Mouse (Mus musculus) heart, embryonic 14.5 days (tissue): ENCODE results near the gene Ern1. TPM values are rescaled to one million over a fixed set of nuclear protein-coding genes. Genes with fewer than 3 reads are reported as not detected.

Experiments used
- ATAC-seq: fragments of 200-750 bp; cut with Nextera tagmentation; 2 replicates; pipeline ENCODE4 v1.8.0; 2017; ENCODE audit warnings: low read depth, moderate TSS enrichment; ENCODE audit not compliant: insufficient number of reproducible peaks, insufficient read depth, low FRiP score
- H3K27ac ChIP-seq, 2 experiments: fragments of 200-500 bp in 1 of 2; fragments of 300-500 bp in 1 of 2; sonication (generic) in 1 of 2; replicated peaks in 1 of 2; 2 replicates each; pipeline ENCODE4 v1.5.1; 2012 to 2014; ENCODE audit warnings: low read depth in 2 of 2, low read length in 2 of 2, control low read depth in 1 of 2, mild to moderate bottlenecking in 1 of 2, mixed read lengths in 1 of 2; ENCODE audit not compliant: control insufficient read depth in 1 of 2, insufficient read depth in 1 of 2
- H3K27me3 ChIP-seq: fragments of 300-500 bp; sonication (generic); 2 replicates; pipeline ENCODE4 v1.6.1; 2014; ENCODE audit warnings: mild to moderate bottlenecking, low read length, control low read depth; ENCODE audit not compliant: control insufficient read depth, insufficient read depth
- H3K36me3 ChIP-seq: fragments of 300-500 bp; sonication (generic); 2 replicates; pipeline ENCODE4 v1.6.1; 2014; ENCODE audit warnings: mild to moderate bottlenecking, control low read depth, low read length, mixed read lengths; ENCODE audit not compliant: control insufficient read depth, insufficient read depth
- H3K4me1 ChIP-seq, 2 experiments: fragments of 200-500 bp in 1 of 2; fragments of 300-500 bp in 1 of 2; sonication (generic) in 1 of 2; 2 replicates each; pipeline ENCODE4 v1.6.1; 2012 to 2014; ENCODE audit warnings: low read length in 2 of 2, control low read depth in 1 of 2, mixed read lengths in 1 of 2; ENCODE audit not compliant: control insufficient read depth in 2 of 2, insufficient read depth in 2 of 2
- H3K4me2 ChIP-seq: fragments of 300-500 bp; sonication (generic); 2 replicates; pipeline ENCODE4 v1.6.1; 2014; ENCODE audit warnings: mild to moderate bottlenecking, low read length
- H3K4me3 ChIP-seq, 2 experiments: fragments of 200-500 bp in 1 of 2; fragments of 300-500 bp in 1 of 2; sonication (generic) in 1 of 2; 2 replicates each; pipeline ENCODE4 v1.5.1; 2012 to 2014; ENCODE audit warnings: low read length in 2 of 2, mild to moderate bottlenecking in 2 of 2, control low read depth in 1 of 2, low read depth in 1 of 2, moderate library complexity in 1 of 2; ENCODE audit not compliant: control insufficient read depth in 1 of 2, insufficient read depth in 1 of 2
- H3K9ac ChIP-seq: fragments of 300-500 bp; sonication (generic); 2 replicates; pipeline ENCODE4 v1.6.1; 2014; ENCODE audit warnings: mild to moderate bottlenecking, low read length
- H3K9me3 ChIP-seq: fragments of 300-500 bp; sonication (generic); 2 replicates; pipeline ENCODE4 v1.6.1; 2016; ENCODE audit warnings: low read length, control low read depth; ENCODE audit not compliant: control insufficient read depth
- WGBS: fragments of 180-500 bp; shearing (Covaris S2); extraction: QIAGEN DNeasy Blood & Tissue Kit; methylation state at CpG from one replicate; pipeline ENCODE4 v1.1.7; 2014; 5-methylcytosine and 5-hydroxymethylcytosine counted together
- polyA plus RNA-seq: library from polyadenylated mRNA; unstranded; fragments of >200 nt; fragmentation: Nextera tagmentation; extraction: Ambion mirVana; gene quantifications from 2 replicates; pipeline ENCODE4 v1.2.1, GENCODE M21; 2014

Gene Ern1
- polyA plus RNA-seq, 1 experiment from 2014 or later: 4.8 TPM

DNA sequence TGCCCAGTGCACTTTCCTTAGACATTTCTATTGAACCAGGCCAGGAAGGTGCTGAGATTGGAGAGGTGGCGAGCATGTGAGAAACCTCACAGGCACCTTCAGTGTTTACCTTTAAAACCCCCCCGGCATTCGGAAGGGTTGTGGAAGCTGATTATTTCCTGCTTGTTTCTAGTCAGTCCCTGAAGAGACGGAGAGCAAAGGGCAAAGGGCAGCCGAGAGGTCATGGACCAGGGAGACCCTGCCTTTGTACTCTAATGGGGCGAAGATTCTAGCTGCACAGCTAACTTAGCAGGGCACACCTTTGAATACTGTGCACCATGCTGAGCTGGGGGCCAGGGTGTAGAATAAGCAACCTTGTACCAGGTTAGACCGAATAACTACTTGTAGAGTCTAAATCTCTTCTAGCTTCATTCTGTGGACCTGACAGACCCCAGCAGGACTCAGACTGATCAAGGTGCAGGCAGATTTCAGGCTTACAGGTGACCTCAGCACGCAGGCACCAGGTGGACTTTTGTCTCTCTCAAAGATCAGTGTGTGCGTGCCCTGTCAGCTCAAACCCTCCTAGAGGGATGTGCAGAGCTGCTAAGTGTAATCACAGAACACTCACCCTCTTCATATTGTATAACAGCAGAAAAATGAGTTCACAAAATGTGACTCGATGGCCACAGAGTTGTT lies 39.6 kb upstream of the Ern1 start:
- 73% methylated on average over 10 of the region's 10 CpGs for WGBS
- no peaks in the 10 kb centered on the region; a peak in 1 of 4 replicates for H3K4me1 ChIP-seq
- no peak for ATAC-seq
- H3K27ac ChIP-seq: no peak overlapping the region
- H3K4me2 ChIP-seq: no peak overlapping the region
- H3K9me3 ChIP-seq: no peaks in the 10 kb centered on the region
- H3K36me3 ChIP-seq: peaks cover 25% of the 10 kb centered on the region
- no peak overlapping the region for H3K4me3 ChIP-seq
- H3K9ac ChIP-seq: peak overlapping the region; percentile 21; the same call in 1 of the 2 replicates
- H3K27me3 ChIP-seq: no peaks in the 10 kb centered on the region

DNA sequence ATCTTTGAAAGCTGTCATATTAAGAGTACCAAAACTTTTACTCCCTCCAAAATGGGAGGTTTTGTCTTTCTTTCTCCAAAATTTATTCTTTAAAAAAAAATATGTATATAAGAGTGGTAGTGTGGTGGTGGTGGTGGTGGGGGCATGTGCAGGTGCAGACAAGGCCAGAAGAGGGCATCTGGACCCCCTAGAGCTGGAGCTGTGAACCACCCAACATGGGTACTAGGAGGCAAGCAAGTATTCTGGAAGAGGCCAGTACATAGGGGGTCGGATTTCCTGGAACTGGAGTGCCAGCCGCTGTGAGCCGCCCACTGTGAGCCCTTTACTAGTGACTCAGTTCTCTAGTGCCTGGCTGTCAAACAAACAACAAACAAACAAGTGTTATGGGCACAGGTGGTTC lies 34.9 kb upstream of the Ern1 start:
- 72% methylated on average over 3 of the region's 3 CpGs for WGBS
- no peak for ATAC-seq
- H3K36me3 ChIP-seq: peaks cover 21% of the 10 kb centered on the region; the same call in 1 of the 2 replicates
- no peaks in the 10 kb centered on the region for H3K27me3 ChIP-seq
- H3K9ac ChIP-seq: no peak overlapping the region
- no peak overlapping the region for H3K4me2 ChIP-seq
- H3K27ac ChIP-seq: no peak overlapping the region
- peaks cover 6 to 14% of the 10 kb centered on the region in 2 experiments for H3K4me1 ChIP-seq
- no peak overlapping the region for H3K4me3 ChIP-seq
- H3K9me3 ChIP-seq: no peaks in the 10 kb centered on the region

DNA sequence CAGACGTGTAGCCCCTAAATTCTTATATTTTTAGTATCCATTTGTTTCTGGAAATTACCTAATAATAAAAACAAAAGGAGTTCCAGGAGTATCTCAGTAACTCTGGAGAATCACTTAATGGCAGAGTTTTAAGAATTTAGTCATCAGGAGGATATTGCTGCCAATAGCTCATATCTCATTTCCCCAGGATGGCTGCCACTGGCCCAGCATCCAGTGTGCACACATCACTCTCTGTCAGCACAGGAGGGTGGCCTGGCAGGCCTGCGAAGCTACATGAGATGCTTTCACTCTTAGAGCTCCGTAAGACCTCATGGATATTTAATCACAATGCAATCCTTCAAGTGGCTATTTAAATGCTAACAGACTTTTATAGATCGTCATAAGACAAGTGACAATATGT lies 34.0 kb upstream of the Ern1 start:
- no peaks in the 10 kb centered on the region for H3K9me3 ChIP-seq
- H3K4me2 ChIP-seq: no peak overlapping the region
- H3K4me3 ChIP-seq: no peak overlapping the region
- H3K27ac ChIP-seq: 0 out of 4 replicates have a peak overlapping the region, but pooled peaks of 1 of the 2 experiments have one; percentile 9
- H3K27me3 ChIP-seq: no peaks in the 10 kb centered on the region
- WGBS: 54% methylated on average over 4 of the region's 4 CpGs
- no peak for ATAC-seq
- peaks cover 6 to 14% of the 10 kb centered on the region in 2 experiments for H3K4me1 ChIP-seq
- H3K9ac ChIP-seq: no peak overlapping the region
- peaks cover 25% of the 10 kb centered on the region; the same call in 1 of the 2 replicates for H3K36me3 ChIP-seq

DNA sequence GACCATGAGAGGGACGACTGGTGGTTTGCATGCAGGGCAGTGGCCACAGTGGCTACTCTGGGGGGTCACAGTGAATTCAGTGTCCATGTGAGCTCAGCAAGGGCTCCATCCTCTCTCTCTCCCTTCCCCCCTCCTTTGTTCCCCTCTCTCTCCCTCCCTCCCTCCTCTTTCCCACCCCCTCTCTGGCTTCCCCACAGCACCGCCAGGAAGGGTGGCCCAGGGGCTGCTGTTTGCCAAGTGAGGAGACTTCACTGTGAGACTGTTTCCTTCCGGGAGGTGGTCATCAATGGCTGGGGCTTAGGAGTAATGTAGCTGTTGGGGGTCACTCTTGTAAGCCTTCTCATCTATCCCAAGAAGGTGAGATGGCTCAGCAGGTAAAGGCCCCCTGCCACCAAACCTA lies 32.8 kb upstream of the Ern1 start:
- Histone ChIP-seq H3K4me2 (no peak overlapping the region), H3K4me1 (peaks cover 6 to 14% of the 10 kb centered on the region in 2 experiments), H3K9ac (no peak overlapping the region), H3K4me3 (no peak overlapping the region), H3K9me3 (no peaks in the 10 kb centered on the region), H3K27ac (no peak overlapping the region), H3K27me3 (no peaks in the 10 kb centered on the region), H3K36me3 (peaks cover 25% of the 10 kb centered on the region; the same call in 1 of the 2 replicates)
- WGBS: 69% methylated on average over 3 of the region's 3 CpGs
- ATAC-seq: no peak

DNA sequence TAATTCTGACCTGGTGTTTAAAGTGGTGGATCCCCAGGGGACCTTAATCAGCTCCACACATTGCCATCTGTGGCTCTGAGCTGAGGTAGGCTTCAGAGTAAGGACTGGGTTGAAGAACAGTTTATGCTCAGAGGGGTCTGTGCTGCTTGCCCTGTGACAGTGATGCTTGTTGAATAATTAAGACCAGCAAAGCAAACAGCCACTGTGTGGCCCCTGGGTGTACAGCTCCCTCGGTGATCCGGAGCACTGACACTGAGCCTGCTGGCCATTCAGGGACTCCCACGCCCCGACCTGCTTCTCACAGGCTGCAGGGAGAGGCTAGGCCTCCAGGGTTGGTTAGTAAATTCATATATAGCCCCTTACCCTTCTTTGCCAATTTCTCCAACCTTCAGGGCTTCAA lies 31.9 kb upstream of the Ern1 start:
- no peak overlapping the region for H3K4me3 ChIP-seq
- H3K9me3 ChIP-seq: no peaks in the 10 kb centered on the region
- H3K4me2 ChIP-seq: no peak overlapping the region
- WGBS: 76% methylated on average over 4 of the region's 4 CpGs
- no peak overlapping the region for H3K27ac ChIP-seq
- peaks cover 9 to 16% of the 10 kb centered on the region in 2 experiments for H3K4me1 ChIP-seq
- no peak for ATAC-seq
- H3K27me3 ChIP-seq: no peaks in the 10 kb centered on the region
- H3K9ac ChIP-seq: no peak overlapping the region
- H3K36me3 ChIP-seq: peaks cover 20% of the 10 kb centered on the region; the same call in 1 of the 2 replicates

DNA sequence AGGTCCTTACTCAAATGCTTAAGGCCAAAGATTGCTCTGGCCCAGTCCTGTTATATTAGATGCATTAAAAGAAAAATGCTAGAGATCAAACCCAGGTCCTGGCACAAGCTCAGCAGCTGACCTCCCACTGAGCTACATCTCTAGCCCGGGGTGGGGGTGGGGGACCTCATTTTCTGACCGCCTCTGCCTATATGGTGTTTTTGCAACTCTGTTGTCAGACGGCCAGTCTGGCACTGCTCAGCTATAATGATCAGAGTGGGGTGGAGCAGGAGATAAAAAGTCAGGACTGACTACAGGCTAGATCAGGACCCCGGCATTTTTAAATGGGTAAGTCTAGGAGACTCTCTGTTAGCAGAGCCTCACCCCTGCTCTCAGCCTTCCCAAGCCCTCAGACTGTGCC lies 30.7 kb upstream of the Ern1 start:
- Histone ChIP-seq H3K4me3 (no peak overlapping the region), H3K9ac (no peak overlapping the region), H3K27me3 (no peaks in the 10 kb centered on the region), H3K27ac (no peak overlapping the region), H3K36me3 (peaks cover 13% of the 10 kb centered on the region; the same call in 1 of the 2 replicates), H3K4me1 (peaks cover 15 to 26% of the 10 kb centered on the region in 2 experiments), H3K4me2 (no peak overlapping the region), H3K9me3 (no peaks in the 10 kb centered on the region)
- 38% methylated on average over 4 of the region's 4 CpGs for WGBS
- no peak for ATAC-seq

DNA sequence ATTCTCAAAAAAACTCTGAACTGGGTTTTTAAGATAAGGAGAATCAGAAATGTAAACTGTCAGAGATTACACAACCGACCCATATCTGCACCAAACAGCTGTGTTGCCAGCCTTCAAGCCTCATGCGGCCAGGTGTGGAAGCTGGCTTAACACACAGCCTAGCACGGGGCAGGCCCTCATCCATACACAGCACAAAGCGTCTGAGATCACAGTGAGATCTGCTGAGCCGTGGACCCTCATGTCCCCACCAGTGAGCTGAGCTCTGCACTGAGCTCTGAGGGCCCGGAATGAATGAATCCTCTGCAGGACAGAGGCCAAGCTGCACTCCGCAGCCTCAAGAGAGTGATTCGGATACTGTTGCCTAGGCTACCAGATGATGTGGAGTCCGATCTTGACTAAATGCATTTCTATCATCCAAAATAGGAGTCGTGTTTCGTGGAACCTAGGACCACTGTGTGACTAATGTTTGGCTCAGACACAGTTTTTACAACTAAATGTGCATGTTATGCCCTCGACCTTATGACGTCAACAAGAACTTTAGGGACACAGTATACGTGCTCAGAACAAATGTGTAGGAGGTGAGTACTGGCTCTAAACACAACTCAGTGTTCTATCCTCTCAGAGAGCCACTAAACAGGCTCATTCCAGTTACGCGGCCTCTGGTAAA lies 27.6 kb upstream of the Ern1 start:
- Histone ChIP-seq H3K27ac (0 out of 4 replicates have a peak overlapping the region, but pooled peaks of 1 of the 2 experiments have one; percentile 14), H3K4me3 (no peak overlapping the region), H3K9ac (0 out of 2 replicates have a peak overlapping the region, but pooled peaks have one; percentile 26), H3K4me1 (peaks cover 16 to 24% of the 10 kb centered on the region in 2 experiments), H3K9me3 (no peaks in the 10 kb centered on the region), H3K27me3 (no peaks in the 10 kb centered on the region), H3K4me2 (no peak overlapping the region), H3K36me3 (peaks cover 28% of the 10 kb centered on the region)
- 75% methylated on average over 16 of the region's 16 CpGs for WGBS
- no peak for ATAC-seq
